Mouse (Mus musculus) myocyte (in vitro differentiated cells): ENCODE measurements around the gene Bcl9l.

ENCODE experiments used
- CEBPB ChIP-seq: IDR thresholded peaks from 2 replicates; pipeline ENCODE4 v1.6.1; 2011; ENCODE audit warnings: mild to moderate bottlenecking, moderate library complexity; ENCODE audit not compliant: poor library complexity, insufficient read depth, severe bottlenecking
- E2F4 ChIP-seq: IDR thresholded peaks from one replicate; pipeline ENCODE4 v1.6.1; 2011; ENCODE audit warnings: mild to moderate bottlenecking, control low read depth, moderate library complexity; ENCODE audit not compliant: insufficient read depth
- MAX ChIP-seq: IDR thresholded peaks from one replicate; pipeline ENCODE4 v1.6.1; 2011; ENCODE audit warnings: low read depth, mild to moderate bottlenecking, control low read depth
- MYOD1 ChIP-seq, 3 experiments: IDR thresholded peaks; one replicate each; pipeline ENCODE4 v1.6.1; 2011; ENCODE audit warnings: control low read depth in 2 of 3, low read depth in 2 of 3, mild to moderate bottlenecking in 2 of 3, moderate library complexity in 1 of 3; ENCODE audit not compliant: insufficient read length in 2 of 3, control insufficient read depth in 1 of 3
- MYOG ChIP-seq, 3 experiments: IDR thresholded peaks; one replicate each; pipeline ENCODE4 v1.6.1; 2011; ENCODE audit warnings: control low read depth in 2 of 3, low read depth in 2 of 3, mild to moderate bottlenecking in 2 of 3; ENCODE audit not compliant: insufficient read length in 2 of 3, control insufficient read depth in 1 of 3, insufficient read depth in 1 of 3
- POLR2A ChIP-seq: IDR thresholded peaks from one replicate; pipeline ENCODE4 v1.6.1; 2011; ENCODE audit warnings: low read depth, mild to moderate bottlenecking, control low read depth, moderate library complexity; ENCODE audit not compliant: insufficient read length
- POLR2AphosphoS2 ChIP-seq: IDR thresholded peaks from one replicate; pipeline ENCODE4 v1.6.1; 2011; ENCODE audit warnings: low read depth, control low read depth; ENCODE audit not compliant: insufficient read length
- REST ChIP-seq: IDR thresholded peaks from one replicate; pipeline ENCODE4 v1.6.1; 2011; ENCODE audit warnings: mild to moderate bottlenecking, control low read depth, moderate library complexity; ENCODE audit not compliant: insufficient read depth, insufficient read length
- SRF ChIP-seq: IDR thresholded peaks from one replicate; pipeline ENCODE4 v1.6.1; 2011; ENCODE audit warnings: low read depth; ENCODE audit not compliant: control insufficient read depth, insufficient read length
- TCF12 ChIP-seq: IDR thresholded peaks from one replicate; pipeline ENCODE4 v1.6.1; 2011; ENCODE audit warnings: mild to moderate bottlenecking, control low read depth; ENCODE audit not compliant: poor library complexity, insufficient read depth, severe bottlenecking
- TCF3 ChIP-seq: IDR thresholded peaks from one replicate; pipeline ENCODE4 v1.6.1; 2011; ENCODE audit warnings: low read depth, control low read depth; ENCODE audit not compliant: insufficient read length
- USF1 ChIP-seq: IDR thresholded peaks from one replicate; pipeline ENCODE4 v1.6.1; 2011; ENCODE audit warnings: low read depth, mild to moderate bottlenecking, control low read depth, moderate library complexity

GRCm38 (mm10) chr9:44457035-44457742, 25.4 kb upstream of the Bcl9l start:
- TF ChIP-seq SRF (no peak), POLR2A (no peak), POLR2AphosphoS2 (no peak), REST (no peak), TCF12 (no peak), CEBPB (no peak), USF1 (no peak), E2F4 (no peak), MAX (no peak), MYOD1 (IDR thresholded peaks at IDR 0.05; ENCODE audit: control insufficient read depth in 1 of 3, insufficient read length in 2 of 3, low read depth in 2 of 3) (no peak), TCF3 (no peak), MYOG (IDR thresholded peaks at IDR 0.05; ENCODE audit: control insufficient read depth in 1 of 3, insufficient read depth in 1 of 3, insufficient read length in 2 of 3, low read depth in 2 of 3) (no peak)
